In genomic region chr5:108549489-108550206, GRCm38 (mm10) we compare ENCODE assay signal across 8 mouse cellular contexts. TPM values are rescaled to one million over a fixed set of nuclear protein-coding genes. Genes with fewer than 3 reads are reported as not detected.
DNase-seq lines count a peak whose midpoint lies in the region; ATAC-seq and TF ChIP-seq lines count a peak whose summit lies in the region.
"Had no signal": no experiment of that assay in that cellular context is flagged by ENCODE, and none has a peak within 500 bp of the region (broad histone marks: within the 10 kb centered on the region; RNA-seq: fewer than 3 reads in every experiment).

TSS of gene Cplx1 (minus strand) at chr5:108550024.

- peak; percentile 65 for DNase-seq in Muller cell, postnatal 12 days (ENCODE audit: inconsistent ontology term)
- peak; percentile 88 for DNase-seq in brain, adult 2 months (ENCODE audit: low read depth, low spot score)
- peak; percentile 78 for DNase-seq in heart, postnatal 4 days
- DNase-seq in layer of hippocampus, adult 9-11 months, result peak; percentile 58
- peak; percentile 50 for DNase-seq in lung, postnatal 0 days (ENCODE audit: low spot score)
- DNase-seq in right cerebral cortex, adult 18-20 months, result peak; percentile 83

- peak within 1 kb of the TSS; percentile 31 for H3K4me3 ChIP-seq in embryonic facial prominence, embryonic 15.5 days (replicated peaks)
- H3K4me3 ChIP-seq in lung, postnatal 0 days (ENCODE audit: low read depth, low read length), result no peak within 1 kb of the TSS

- H3K27ac ChIP-seq in embryonic facial prominence, embryonic 15.5 days (replicated peaks), result no peak within 1 kb of the TSS
- no peak within 1 kb of the TSS for H3K27ac ChIP-seq in lung, postnatal 0 days (ENCODE audit: low read length)
- H3K27ac ChIP-seq: macrophage had no signal

- peaks cover 36% of the 10 kb centered on the region for H3K27me3 ChIP-seq in embryonic facial prominence, embryonic 15.5 days
- peaks cover 10% of the 10 kb centered on the region; the same call in 1 of the 2 replicates for H3K27me3 ChIP-seq in lung, postnatal 0 days (replicated peaks; ENCODE audit: insufficient read depth, low read length)

- H3K9ac ChIP-seq in embryonic facial prominence, embryonic 15.5 days, result no peak within 1 kb of the TSS
- H3K9ac ChIP-seq in lung, postnatal 0 days (replicated peaks; ENCODE audit: low read depth), result no peak within 1 kb of the TSS

- no peaks in the 10 kb centered on the region for H3K9me3 ChIP-seq in embryonic facial prominence, embryonic 15.5 days (replicated peaks)
- H3K9me3 ChIP-seq in lung, postnatal 0 days (ENCODE audit: low read length), result no peaks in the 10 kb centered on the region

- H3K4me2 ChIP-seq in embryonic facial prominence, embryonic 15.5 days (replicated peaks), result peak within 1 kb of the TSS; percentile 61
- peak within 1 kb of the TSS; percentile 35; the same call in 1 of the 2 replicates for H3K4me2 ChIP-seq in lung, postnatal 0 days (replicated peaks; ENCODE audit: low read depth, low read length)

- no peaks in the 10 kb centered on the region for H3K36me3 ChIP-seq in embryonic facial prominence, embryonic 15.5 days
- H3K36me3 ChIP-seq in lung, postnatal 0 days (ENCODE audit: insufficient read depth, low read length), result no peaks in the 10 kb centered on the region

- under 1% methylated on average over 51 of the region's 56 CpGs for WGBS in embryonic facial prominence, embryonic 15.5 days
- WGBS in lung, postnatal 0 days, result 2% methylated on average over 54 of the region's 56 CpGs

- peaks cover 13% of the 10 kb centered on the region for H3K4me1 ChIP-seq in embryonic facial prominence, embryonic 15.5 days
- H3K4me1 ChIP-seq in lung, postnatal 0 days (ENCODE audit: insufficient read depth, low read depth, low read length), result no peaks in the 10 kb centered on the region

- no peak for ATAC-seq in embryonic facial prominence, embryonic 15.5 days (ENCODE audit: insufficient number of reproducible peaks, low FRiP score, low TSS enrichment, low read depth)
- peak; percentile 57 for ATAC-seq in lung, postnatal 0 days

- no peak for TF ChIP-seq CTCF in lung, postnatal 0 days (IDR thresholded peaks at IDR 0.05)

- no peak for TF ChIP-seq EP300 in lung, postnatal 0 days (IDR thresholded peaks at IDR 0.05)

RNA-seq across cellular contexts. Expression of gene Cplx1, which starts in this region (rescaled TPM):
- polyA plus RNA-seq in embryonic facial prominence, embryonic 15.5 days (2015; fragmentation: Nextera tagmentation; extraction: Ambion mirVana), result 0.38 and 0.89 TPM in 2 replicates
- under 1 TPM; 0.59 to 0.60 TPM for total RNA-seq in heart, postnatal 4 days (2021)
- 0.16 and 0.24 TPM in 2 replicates for polyA plus RNA-seq in lung, postnatal 0 days (2015; fragmentation: Nextera tagmentation; extraction: Ambion mirVana)
- polyA plus RNA-seq: macrophage had no signal

Comparison
In these comparisons a context has a peak if more than half of its experiments do, and no peak if none do; other contexts are left out.
1. Peak in DNase-seq in heart, postnatal 4 days; RNA of the gene not detected or under 1 TPM.
2. Peak in DNase-seq, ATAC-seq and H3K4me2 ChIP-seq in lung, postnatal 0 days; RNA of the gene not detected or under 1 TPM.